In the genomic region with DNA sequence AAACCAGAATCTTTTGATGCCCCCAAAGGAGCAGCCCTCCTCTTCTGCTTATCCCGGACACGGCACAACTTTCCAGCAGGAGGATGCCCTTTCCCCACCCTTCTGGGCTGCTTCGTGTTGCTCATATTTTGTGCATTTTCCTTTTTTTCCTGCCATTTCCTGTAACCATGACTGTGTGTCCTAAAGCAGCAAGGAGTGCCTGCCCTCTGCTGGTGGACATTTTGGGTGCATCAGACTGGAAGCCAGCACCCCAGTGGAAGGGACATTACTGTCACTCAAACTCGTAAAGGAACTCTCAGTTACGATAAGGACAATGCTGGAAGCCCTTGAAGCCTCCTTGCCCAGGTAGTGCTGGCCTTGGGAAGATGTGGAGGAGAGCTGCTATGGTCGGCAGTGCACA, we compare ENCODE assay signal across 8 mouse cellular contexts. TPM values are rescaled to one million over a fixed set of nuclear protein-coding genes. Genes with fewer than 3 reads are reported as not detected.
DNase-seq lines count a peak whose midpoint lies in the region; ATAC-seq lines count a peak whose summit lies in the region.

No protein-coding gene starts in this region.

- H3K4me2 ChIP-seq in heart, embryonic 13.5 days = no peak overlapping the region; the same call in 1 of the 2 replicates
- no peak overlapping the region for H3K4me2 ChIP-seq in lung, embryonic 16.5 days (ENCODE audit: low read depth, low read length)

- no peak overlapping the region for H3K27ac ChIP-seq in heart, embryonic 13.5 days (replicated peaks)
- H3K27ac ChIP-seq in lung, embryonic 16.5 days (ENCODE audit: low read length) = no peak overlapping the region

- no peak overlapping the region for H3K4me3 ChIP-seq in heart, embryonic 13.5 days
- no peak overlapping the region for H3K4me3 ChIP-seq in lung, embryonic 16.5 days (ENCODE audit: low read length)

- DNase-seq in CD4-positive, CD25-positive, alpha-beta regulatory T cell, adult 2 months (ENCODE audit: low read depth, low spot score) = peak; percentile 77
- DNase-seq in adrenal gland, adult 2 months = peak; percentile 81
- DNase-seq in embryo, embryonic 9.5 days (ENCODE audit: extremely low spot score) = peak; percentile 52
- DNase-seq in kidney, postnatal 25 days = peak; percentile 75 to 91
- peak; percentile 15 for DNase-seq in retina, adult 2 months (ENCODE audit: low read depth, low spot score)
- DNase-seq in thymus, postnatal 36 days = peak; percentile 64 to 71

- peaks cover 7% of the 10 kb centered on the region for H3K4me1 ChIP-seq in heart, embryonic 13.5 days
- H3K4me1 ChIP-seq in lung, embryonic 16.5 days (replicated peaks; ENCODE audit: control insufficient read depth, insufficient read depth, low read length) = peaks cover 7% of the 10 kb centered on the region

- H3K36me3 ChIP-seq in heart, embryonic 13.5 days = no peaks in the 10 kb centered on the region
- no peaks in the 10 kb centered on the region for H3K36me3 ChIP-seq in lung, embryonic 16.5 days (ENCODE audit: control insufficient read depth, insufficient read depth, low read length)

- H3K9me3 ChIP-seq in heart, embryonic 13.5 days = no peaks in the 10 kb centered on the region
- H3K9me3 ChIP-seq in lung, embryonic 16.5 days (ENCODE audit: control insufficient read depth, low read length) = no peaks in the 10 kb centered on the region

- no peaks in the 10 kb centered on the region for H3K27me3 ChIP-seq in heart, embryonic 13.5 days (replicated peaks)
- H3K27me3 ChIP-seq in lung, embryonic 16.5 days (ENCODE audit: control insufficient read depth, insufficient read depth, low read depth, low read length) = no peaks in the 10 kb centered on the region

- ATAC-seq in heart, embryonic 13.5 days (ENCODE audit: extremely low read depth, insufficient number of reproducible peaks, low FRiP score, low TSS enrichment) = no peak
- ATAC-seq in lung, embryonic 16.5 days (ENCODE audit: low read depth) = peak; percentile 73

- peak overlapping the region; percentile 56; the same call in 1 of the 2 replicates for H3K9ac ChIP-seq in heart, embryonic 13.5 days
- peak overlapping the region; percentile 22; the same call in 1 of the 2 replicates for H3K9ac ChIP-seq in lung, embryonic 16.5 days (ENCODE audit: low read length)

- 34% methylated on average over 6 of the region's 6 CpGs for WGBS in heart, embryonic 13.5 days
- 14% methylated on average over 6 of the region's 6 CpGs for WGBS in lung, embryonic 16.5 days

RNA-seq across cellular contexts. Expression of a gene that starts 30.9 kb away (rescaled TPM):
- total RNA-seq in adrenal gland, adult 2 months (2021) = 10 to 100 TPM; 17.9 to 61.5 TPM
- polyA plus RNA-seq in adrenal gland, adult 2 months (2012; rRNA removed) = 93.2 and 164 TPM in 2 replicates
- 22.5 and 25.1 TPM in 2 replicates for polyA plus RNA-seq in heart, embryonic 13.5 days (2015; fragmentation: Nextera tagmentation; extraction: Ambion mirVana)
- polyA plus RNA-seq in lung, embryonic 16.5 days (2015; fragmentation: Nextera tagmentation; extraction: Ambion mirVana) = 40.4 and 41.7 TPM in 2 replicates

RNA-seq across cellular contexts. Expression of a gene that starts 52.2 kb away (rescaled TPM):
- total RNA-seq in adrenal gland, adult 2 months (2021) = under 1 TPM; 0.41 to 0.66 TPM
- polyA plus RNA-seq in adrenal gland, adult 2 months (2012; rRNA removed) = 0.18 and 0.35 TPM in 2 replicates
- 0.12 and 0.29 TPM in 2 replicates for polyA plus RNA-seq in heart, embryonic 13.5 days (2015; fragmentation: Nextera tagmentation; extraction: Ambion mirVana)
- 5.9 and 6.9 TPM in 2 replicates for polyA plus RNA-seq in lung, embryonic 16.5 days (2015; fragmentation: Nextera tagmentation; extraction: Ambion mirVana)

Comparison
In these comparisons a context has a peak if more than half of its experiments do, and no peak if none do; other contexts are left out.
1. DNase-seq: peak in every context shown above with its lines; median percentile 83 in kidney, postnatal 25 days; 81 in adrenal gland, adult 2 months; 77 in CD4-positive, CD25-positive, alpha-beta regulatory T cell, adult 2 months; 68 in thymus, postnatal 36 days; 52 in embryo, embryonic 9.5 days; 15 in retina, adult 2 months.